Mouse (Mus musculus) activated CD4-positive, CD25-positive, alpha-beta regulatory T cell, adult 4 months (primary cell): ENCODE measurements at regions not wholly inside any gene's neighbourhood (a gene's known extent, or its start where the extent isn't known, plus 50 kb on each side); places are given as distances from the start of the nearest gene placed in this dataset.

Source experiments
- ATAC-seq: one replicate; pipeline ENCODE4 v1.8.0; 2017

DNA sequence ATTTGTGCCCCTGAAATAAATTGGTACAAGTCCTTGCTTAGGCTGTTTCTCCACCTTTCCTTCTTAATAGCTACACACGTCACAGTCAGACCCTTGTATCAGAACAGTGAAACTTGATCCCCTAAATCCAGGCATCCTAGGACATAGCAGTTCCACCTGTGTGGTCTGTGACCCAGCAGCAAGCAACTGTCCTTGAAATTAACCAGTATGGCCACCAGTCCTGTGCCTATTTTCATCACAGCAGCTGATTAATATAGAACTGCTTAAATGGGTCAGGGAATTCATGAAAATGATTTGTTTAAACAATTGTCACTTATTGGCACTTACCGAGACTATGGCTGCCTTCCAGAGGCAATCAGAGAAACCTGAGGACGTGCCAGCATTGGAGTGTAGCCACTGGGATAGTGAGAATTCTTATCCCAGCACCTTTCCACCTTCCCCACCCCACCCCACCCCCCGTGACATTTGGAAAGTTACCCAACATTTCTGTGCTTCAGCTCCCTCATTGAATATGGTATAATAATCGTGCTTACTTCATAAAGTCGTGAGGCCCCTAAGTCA lies 135.4 kb upstream of the Cdkn2b start:
- ATAC-seq, result no peak

DNA sequence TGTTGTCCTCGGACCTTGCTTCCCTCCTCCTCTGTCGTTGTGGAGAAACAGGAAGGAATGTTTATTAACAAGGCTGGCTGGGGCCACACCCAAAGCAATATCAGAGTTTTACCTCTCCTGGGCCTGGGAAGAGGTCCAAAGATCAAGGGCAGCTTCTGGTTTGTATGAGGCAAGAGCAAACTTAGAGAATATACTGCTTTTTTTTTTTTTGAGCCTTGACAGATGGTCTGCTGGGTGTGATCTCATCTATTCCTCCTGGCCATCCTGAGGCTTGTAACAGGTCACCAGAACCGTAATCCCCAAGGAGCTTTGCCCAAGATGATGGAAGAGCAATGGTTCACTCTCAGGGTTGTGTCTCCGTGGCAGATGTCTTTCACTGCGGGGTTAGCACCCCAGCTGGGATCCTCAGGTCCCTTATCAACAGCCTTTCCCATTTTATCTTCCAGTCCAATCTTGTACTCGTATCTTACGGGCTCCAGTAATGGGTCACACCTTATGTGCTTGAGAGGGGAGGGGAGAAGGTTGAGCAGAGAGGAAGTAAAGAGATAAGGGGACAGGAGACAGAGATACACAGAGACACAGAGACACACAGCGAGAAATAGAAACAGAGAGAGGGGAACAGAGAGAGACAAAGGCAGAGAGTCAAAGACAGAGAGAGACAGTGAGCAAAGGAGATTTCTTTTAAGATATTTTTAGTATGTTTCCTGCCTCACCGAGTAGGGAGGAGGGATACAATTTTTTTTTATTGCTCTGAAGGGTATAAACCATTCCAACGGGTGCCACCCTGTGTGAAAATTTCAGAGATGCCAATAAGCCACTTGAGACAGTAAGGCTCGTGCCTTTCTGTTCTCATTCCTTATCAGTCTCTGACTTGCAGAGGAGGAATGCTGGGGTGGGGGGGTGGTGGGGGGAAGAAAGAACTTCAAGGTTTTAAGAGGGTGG lies 134.6 kb upstream of the Cdkn2b start:
- ATAC-seq, result no peak

DNA sequence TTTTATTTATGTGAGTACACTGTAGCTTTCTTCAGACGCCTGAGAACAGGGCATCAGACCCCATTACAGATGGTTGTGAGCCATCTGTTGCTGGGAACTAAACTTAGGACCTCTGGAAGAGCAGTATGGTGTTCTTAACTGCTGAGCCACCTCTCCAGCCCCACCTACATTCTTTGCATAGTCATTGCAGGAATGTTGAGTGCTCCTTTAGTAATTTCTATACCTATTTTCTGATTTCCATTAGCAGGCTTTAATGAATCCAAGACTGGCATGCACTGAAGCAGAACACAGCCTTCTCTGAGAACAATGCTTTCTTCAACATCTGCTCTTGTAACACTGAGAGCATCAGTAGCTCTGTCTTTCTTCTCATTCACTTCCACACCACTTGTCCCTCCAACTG lies 131.7 kb upstream of the Cdkn2b start:
- no peak for ATAC-seq

DNA sequence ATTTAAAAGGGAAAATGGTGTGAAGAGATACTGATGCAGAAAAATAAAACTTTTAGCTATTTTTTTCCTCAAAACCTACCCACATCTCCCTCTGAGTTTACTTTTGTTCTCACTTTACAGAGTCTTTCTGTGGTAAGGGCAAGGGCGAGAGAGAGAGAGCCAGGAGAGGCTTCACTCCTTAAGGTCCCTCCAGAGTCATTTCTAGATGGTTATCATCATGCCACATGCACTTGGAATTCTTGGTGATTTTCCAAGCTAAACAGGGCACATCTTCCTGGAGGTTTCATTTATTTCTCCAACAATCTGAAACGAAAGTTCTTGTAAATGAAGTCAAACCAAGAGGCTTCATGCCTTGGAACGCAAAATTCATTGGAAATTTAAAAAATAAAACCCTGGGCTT lies 130.0 kb upstream of the Cdkn2b start:
- no peak for ATAC-seq

DNA sequence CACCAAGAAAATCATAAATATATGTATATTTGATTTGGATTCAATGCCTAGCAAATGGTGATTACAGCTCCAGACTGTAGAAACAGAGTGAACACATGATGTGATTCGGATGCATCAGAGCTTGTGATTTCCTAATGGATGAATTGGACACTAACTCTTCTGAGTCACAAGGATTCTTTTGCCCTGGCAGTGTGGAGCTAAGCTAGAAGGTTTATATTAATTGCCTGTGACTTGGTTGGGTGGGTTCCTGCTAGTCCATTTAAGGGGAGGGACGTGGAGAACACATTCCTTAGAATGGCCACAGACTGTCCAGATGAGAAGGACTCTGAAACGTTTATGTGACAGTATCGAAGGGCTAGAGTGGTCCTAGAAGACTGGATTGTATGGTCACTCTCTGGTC lies 129.5 kb upstream of the Cdkn2b start:
- no peak for ATAC-seq

DNA sequence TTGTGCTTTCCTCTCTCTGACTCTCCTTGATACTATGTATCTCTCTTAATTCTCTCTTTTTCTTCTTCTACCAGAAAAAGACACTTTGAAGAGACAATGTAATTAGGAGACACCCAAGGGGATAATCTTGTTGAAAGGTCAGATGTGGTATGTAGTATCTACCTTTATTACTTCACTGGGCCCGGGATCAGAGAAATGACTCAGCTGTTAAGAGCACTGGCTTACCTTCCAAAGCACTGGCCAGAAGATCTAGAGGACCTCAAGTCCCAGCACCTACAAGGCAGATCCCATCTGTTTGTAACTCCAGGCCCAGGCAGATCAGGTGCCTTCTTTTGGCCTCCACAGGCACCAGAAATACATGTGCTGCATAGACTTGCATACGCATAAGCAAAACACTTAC lies 127.8 kb upstream of the Cdkn2b start:
- no peak for ATAC-seq

DNA sequence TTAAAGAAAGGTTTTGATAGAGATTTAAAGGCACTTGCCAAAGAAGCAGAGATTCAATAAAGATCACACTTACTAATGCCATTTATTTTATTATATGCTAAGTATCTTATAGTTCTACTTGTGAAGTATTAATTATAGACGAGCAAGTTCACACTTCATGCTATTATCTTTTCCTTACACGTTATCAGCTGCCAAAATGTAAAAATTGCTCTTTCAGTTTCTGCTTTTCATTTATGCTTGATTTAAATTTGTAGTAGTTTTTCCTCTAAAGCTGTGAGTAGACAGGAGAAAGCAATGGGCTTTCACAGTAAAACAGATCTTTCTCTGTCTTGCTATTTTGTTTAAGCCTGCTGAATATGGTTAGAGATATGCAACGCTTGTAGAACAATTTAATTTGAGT lies 125.9 kb upstream of the Cdkn2b start:
- ATAC-seq, result no peak

DNA sequence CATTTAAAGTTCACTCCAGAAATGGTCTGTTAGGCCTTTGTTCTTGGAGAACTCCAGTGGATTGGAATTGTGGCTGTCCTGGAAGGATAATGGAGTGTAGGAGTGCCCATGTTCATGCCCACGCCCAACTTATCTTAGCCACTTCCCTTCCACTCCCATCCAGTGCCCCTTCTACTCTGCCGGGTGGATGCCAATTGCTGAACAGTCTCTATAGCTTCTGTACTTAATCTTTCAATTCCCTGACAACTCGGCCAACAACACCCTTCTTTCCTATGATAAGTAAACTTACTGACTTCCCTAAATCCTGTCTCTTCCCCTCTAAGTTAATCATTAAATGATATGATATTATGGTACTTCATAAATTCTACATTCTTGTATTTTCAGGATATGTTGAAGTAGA lies 123.3 kb upstream of the Cdkn2b start:
- ATAC-seq, result no peak

DNA sequence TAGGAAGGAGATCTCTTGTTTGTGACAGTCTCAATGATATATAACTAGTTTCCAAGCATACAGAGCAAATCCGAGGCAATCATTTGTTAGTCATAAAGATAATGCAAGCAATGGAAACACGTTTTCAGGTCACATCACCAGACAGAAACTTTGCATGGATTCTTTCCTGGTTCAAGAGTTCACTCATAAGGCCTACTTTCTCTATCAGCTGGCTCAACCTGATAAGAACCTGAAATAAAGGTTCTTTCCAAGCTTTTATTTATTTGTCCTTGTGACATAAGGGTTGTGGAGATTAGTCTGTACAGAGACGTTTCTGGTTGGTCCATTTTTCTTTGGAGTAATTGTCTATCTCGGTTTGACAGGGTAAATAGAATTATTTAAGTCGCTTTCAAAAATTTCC lies 122.7 kb upstream of the Cdkn2b start:
- ATAC-seq, result no peak

DNA sequence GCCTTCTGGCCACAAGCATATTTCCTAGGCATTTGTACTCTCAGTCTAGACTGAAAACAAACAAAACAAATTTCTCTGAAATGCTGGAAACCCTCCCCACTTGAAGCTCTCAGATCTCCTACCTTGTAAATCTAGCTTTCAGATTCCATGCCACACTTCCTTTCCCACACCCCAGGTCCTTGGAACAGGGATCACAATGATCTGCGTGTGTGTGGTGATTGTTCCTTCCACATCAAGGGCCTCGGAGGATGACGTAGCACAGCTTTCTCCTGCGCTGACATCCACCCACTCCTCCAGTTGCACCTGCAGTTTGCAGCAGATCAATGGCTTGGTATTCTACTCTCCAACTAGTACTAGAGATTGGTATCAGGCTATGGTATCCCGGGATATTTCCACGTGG lies 120.7 kb upstream of the Cdkn2b start:
- ATAC-seq, result no peak

DNA sequence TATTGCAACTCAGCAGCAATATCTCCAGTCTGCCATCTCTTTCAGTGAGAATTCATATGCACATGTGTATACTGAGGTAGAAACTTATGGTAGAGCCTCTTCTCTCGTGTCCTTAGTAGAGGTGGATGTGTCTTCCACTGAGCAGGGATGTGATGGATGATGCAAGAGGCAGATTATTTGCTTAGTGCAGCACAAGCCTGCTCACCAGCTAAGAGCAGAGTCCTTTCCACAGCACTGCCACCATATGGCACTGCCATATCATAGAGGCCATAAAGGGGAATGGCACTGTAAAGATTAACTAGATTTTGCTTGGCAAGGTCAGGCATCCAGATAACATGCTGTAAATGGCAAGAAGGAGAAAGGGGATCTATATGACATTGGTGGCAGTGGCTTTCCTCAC lies 117.6 kb upstream of the Cdkn2b start:
- ATAC-seq, result no peak

DNA sequence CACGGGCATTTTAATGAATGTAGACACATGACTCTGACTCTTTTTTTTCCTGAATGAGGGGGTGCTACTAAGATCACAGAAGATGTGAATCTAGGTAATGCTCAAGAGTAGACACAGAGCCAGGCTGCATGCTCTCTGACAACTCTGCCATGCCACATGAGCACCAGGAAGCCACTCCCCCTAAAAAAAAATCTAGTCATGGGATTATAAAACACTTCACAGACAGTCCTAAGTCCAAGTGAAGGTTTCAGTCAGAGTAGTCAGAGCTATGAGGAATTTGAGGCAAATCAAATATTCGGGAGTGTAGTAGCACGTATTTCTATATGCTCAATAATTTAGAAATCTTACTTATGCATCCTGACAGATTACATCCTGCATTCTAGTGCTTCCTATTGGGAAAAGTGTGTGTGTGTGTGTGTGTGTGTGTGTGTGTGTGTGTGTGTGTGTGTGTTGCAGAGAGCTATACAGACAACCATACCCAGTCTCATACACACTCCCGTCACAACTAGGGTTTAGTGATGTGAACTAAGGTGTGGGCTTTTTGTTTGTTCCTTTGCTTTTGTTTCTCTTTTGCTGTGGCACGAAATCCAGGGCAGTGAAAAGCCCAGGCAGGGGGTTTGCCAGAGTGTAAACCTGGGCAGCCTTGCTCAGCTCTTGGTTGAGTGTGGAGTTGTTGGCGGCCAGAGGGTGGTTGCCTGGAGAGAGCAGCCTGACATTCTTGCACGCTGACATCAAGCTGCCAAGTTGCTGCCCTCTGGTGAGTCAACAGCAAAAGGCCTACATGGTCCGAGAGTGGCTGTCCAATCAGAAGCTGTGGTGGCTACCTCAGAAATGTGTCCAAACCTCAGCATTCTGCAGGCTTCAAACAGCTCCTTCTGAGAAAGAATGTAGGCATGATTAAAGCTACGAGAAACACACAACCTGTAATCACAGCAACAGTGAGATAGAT lies 116.8 kb upstream of the Cdkn2b start:
- no peak for ATAC-seq

DNA sequence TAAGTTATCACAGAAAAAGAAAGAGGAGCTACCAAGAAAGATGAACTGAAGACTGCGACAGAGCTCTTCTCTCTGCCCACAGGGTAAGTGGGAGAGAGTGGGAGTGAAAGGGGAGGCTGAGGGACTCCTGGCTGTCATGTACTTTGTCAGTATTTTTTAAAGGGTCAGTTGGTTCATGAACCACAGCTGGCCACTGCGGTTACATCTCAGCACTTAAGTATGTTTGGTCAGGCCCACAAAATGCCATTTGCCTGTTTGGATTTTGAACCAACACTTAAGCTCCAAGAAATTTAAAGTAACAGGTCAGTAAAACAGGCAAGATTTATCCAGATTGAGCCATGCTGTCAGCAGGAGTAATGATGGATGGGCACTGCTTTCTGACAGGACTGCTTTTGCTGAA lies 115.1 kb upstream of the Cdkn2b start:
- ATAC-seq, result no peak

DNA sequence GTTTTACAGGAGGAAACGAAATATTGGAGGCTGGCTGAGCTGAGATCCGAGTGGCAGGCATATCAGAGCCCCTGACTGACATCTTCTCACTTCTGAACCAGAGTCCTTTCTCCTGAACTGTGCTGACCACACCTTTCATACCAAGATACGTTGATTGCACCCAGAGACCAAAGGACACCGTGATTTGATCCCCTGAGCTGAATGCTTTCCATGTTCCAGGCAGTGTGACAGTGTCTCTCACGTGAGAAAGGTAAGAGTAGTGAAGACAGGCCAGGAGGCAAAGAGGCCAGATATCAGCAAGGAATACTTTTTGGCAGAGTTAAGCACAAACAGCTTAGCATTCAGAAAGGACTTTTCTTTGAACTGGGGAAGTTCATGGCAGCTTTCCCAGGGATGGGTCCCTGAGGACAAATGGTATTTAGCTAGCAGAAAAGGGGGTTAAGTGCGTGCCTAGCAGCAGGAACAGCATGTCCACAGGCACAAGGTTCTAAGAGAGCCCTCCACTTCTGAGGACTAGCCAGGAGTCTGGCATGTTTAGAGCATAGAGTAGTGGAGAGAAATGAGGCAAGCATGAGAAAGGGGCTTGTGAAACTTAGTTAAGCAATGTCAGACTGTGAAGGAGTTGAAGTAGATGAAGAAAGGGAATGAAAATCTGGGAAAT lies 111.0 kb upstream of the Cdkn2b start:
- ATAC-seq, result no peak

DNA sequence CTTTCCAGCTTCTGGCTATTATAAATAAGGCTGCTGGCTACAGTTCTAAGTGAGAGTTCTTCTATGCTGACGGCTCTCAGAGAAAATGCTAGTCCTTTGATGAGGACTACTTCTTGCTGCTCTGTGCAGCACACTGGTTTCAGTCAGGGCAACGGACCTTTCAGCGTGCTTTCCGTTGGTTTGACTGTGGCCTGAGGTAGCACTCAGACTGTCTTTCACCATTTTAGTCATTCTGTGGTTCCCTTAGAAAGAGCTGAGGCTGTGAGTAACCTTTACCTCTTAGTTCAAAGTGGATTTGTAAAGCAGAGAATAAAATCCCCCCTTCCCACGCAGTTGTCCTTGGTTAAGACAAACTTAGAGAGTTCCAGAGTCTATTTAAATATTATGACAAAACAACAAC lies 110.0 kb upstream of the Cdkn2b start:
- no peak for ATAC-seq

DNA sequence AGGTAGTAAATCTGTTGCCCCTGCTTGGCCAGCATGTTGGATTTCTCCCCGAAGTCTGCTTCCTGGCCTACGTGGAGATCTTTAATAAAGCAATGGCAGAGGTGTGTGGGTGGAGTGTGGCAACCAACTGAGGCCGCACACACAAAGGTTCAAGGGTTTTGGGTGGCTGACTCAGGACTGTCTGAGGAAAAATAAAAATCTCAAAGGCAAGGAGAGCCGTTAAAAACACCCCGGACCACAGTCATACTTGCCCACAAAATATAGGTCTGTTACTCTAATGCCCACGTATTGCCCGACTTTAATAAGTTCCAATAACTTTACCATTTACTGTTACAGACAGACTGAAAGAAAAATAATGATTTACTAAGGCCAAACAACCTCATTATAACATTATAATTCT lies 108.7 kb upstream of the Cdkn2b start:
- no peak for ATAC-seq

DNA sequence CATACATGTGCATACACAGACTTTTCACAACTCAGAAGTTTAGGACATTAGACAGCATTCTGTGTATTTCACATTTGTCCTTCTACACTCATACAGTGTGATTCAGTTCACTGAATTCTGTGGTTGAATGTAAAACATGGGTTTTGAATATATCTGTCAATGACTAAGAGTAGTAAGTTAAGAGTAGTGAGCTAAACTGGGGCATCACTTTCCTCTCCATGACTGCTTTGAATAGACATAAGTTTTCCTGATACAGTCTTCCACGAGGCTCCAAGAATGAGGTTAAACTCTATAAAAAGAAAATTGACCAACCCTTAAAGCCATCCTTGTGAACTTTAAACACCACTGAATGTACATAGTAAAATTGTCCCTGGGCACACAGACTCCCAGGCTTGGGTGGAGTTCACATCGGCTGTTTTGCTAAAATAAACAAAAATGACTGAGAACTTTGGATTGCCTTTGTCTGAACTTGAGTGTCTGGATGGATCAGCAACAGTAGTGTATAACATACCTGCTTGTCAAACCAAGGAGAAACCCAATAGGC lies 94.9 kb upstream of the Cdkn2b start:
- ATAC-seq, result no peak

DNA sequence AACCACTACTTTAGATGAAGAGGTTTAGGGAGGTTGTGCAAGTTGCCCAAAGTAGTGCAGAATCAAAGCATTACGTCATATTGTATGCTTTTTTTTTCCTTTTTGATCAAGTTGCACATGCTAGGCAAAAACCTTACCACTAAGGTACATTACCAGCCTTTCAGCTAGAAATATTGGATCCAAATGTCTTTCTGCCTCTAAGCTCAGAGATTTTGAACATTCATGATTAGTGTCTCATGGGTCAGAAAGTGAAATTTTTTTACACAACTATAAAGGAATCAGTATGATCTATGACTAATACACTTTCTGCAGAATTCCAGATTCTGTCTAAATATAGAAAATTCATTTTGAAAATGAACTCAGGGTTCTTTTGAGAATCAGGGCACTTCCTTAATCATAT lies 92.3 kb upstream of the Cdkn2b start:
- no peak for ATAC-seq

DNA sequence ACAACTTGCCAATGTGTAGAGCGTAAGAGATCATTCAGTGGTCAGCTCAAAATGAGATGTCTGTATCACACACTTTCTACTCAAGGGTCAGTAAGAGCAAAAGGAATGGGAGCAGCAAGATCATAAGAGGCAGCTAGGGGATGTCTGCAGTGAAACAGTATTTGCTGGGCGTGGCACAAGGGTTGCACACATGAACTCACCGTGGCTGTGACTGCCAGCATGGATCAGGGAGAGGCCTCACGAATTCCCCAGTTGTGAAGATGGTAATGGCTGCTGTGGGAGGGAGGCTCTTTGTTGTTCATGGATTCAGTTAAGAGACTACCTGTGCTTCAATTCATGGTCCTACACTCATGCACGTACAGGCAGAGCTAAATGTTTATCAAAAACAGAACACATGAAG lies 91.5 kb upstream of the Cdkn2b start:
- ATAC-seq, result no peak

DNA sequence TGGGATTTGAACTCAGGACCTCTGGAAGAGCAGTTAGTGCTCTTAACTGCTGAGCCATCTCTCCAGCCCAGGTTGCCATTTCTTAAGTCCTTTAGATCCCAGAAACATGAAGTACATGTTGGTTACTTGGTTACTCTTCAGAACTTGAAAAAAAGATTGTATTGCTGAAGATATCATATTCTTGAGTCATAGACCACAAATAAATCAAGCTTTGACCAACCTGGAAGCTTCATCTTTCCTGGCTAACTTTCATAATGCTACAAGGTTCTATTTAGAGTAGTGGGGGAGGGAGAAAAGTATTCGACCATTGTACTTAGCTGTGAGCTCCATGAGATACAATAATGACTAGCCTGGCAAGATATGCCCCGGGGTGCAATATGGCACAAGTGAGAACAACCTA lies 90.9 kb upstream of the Cdkn2b start:
- no peak for ATAC-seq

DNA sequence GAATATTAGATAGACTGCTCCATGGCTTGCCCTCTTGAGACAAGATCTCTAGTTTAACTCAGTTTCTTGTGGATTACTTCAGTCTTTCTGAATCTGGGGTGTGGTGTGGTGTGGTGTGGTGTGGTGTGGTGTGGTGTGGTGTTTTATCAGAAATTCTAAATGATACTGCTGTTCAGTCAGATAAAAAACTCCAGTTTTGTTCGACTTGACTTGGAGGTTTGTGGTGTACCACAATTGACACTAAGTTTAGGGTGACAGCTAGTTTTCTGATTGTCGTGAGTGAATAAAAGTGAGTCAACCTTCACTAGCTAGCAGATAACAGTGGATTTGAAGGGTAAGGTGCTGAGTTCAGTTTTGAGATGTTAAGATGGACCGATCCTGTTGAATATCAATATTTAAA lies 89.5 kb upstream of the Cdkn2b start:
- ATAC-seq, result no peak

DNA sequence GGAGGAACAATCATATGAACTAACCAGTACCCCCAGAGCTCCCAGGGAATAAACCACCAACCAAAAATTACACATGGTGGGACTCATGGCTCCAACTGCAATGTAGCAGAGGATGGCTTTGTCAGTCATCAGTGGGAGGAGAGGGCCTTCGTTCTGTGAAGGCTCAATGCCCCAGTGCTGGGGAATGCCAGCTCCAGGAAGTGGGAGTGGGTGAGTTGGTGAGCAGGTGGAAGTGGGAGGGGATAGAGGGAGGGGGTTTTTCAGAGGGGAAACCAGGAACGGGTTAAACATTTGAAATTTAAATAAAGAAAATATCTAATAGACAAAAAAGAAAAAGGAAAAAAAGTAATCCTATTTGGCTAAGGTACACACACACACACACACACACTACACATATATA lies 88.4 kb upstream of the Cdkn2b start:
- no peak for ATAC-seq

DNA sequence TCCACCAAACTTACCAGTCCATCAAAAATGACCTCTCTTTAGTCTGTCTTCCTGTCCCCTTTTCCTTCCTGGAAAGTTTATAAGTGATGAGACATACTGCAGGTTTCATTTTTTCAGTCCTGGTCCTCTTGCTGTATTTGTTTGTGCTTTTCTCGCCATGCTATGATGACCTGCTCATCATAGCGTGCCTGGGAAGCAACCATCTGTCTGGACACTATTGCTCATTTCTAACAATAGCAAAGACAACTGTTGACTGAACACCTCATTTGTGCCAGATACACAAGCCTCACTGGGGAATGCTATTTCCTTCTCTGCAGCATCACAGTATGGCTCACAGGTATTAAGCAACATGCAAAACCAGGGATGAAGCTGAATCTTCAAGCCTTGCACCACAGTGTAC lies 85.2 kb upstream of the Cdkn2b start:
- no peak for ATAC-seq
